Mouse (Mus musculus): ENCODE measurements at regions not wholly inside any gene's neighbourhood (a gene's known extent, or its start where the extent isn't known, plus 50 kb on each side); places are given as distances from the start of the nearest gene placed in this dataset.

DNA sequence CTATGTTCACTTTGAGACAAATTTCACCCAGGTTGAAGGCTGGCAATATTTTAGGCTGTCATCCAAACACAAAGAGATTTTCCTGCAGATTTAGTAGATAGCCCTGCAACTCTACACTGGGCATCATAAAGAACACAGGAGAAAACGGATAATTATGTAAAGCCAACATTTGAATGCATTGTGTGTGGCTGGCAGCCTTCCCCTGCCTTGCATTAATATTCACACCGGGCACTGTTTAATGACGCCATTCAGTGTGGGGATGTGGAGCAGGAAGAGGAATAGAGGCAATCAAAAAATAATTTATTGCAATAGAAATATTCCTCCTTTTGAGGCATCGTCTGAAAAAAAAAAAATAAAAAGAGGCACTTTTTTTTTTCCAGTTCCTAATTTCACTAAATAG, 105.7 kb downstream of the Samd5 start:
- DNase-seq (ENCODE audit: low read depth), result peak; percentile 83
- TF ChIP-seq POLR2A (IDR thresholded peaks at IDR 0.05; ENCODE audit: borderline replicate concordance, extremely low read depth, insufficient read depth, insufficient read length, poor library complexity, severe bottlenecking), result no peak
- no peak for TF ChIP-seq CTCF (IDR thresholded peaks at IDR 0.05; ENCODE audit: borderline replicate concordance, extremely low read depth, insufficient read depth, insufficient read length)

DNA sequence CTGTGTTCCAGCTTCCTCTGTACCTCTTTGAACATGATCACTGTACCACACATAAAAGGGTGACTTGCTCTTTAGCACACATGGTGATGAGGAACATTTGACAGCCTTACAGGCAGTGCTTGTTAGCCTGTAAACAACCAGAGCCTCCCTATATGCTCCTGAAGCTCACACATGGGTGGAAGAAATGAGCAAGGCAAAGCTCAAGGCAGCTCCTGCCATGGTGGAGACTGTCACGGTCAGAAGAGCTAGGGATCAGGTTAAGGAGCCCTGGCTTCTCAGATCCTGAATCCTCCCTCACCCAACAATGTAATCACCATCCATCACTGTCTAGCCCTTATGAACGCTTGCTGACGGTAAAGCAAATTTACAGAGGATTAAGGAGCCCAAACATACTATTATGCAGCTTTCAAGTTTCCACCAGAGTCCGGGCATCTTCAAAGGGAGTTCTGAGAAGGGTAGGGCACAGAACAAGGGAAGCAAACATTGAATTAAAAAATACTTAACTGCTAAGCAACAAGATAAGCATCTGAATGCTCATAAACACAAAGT, 117.4 kb downstream of the Samd5 start:
- peak; percentile 30 for DNase-seq (ENCODE audit: low read depth)
- TF ChIP-seq POLR2A (IDR thresholded peaks at IDR 0.05; ENCODE audit: borderline replicate concordance, extremely low read depth, insufficient read depth, insufficient read length, poor library complexity, severe bottlenecking), result no peak
- TF ChIP-seq CTCF (IDR thresholded peaks at IDR 0.05; ENCODE audit: borderline replicate concordance, extremely low read depth, insufficient read depth, insufficient read length), result no peak

DNA sequence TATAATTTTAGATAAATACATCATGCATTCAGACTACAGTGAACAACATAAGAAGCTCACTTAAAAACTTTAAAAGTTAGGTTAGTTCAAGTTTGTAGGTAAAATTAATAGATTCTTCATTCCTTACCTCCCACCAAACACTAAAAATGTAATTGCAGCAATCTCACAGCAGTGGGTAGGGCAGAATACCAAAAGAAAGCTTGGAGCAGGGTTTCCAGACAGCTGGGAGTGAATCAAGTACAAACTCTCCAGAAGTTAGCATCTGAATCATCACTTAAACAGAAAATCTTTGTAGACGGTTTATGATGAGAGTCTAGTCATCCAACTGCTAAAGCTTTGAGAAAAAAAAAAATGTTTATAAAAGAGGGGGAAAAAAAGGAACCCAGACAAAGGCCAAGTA, 117.9 kb downstream of the Samd5 start:
- no peak for DNase-seq (ENCODE audit: low read depth)
- TF ChIP-seq POLR2A (IDR thresholded peaks at IDR 0.05; ENCODE audit: borderline replicate concordance, extremely low read depth, insufficient read depth, insufficient read length, poor library complexity, severe bottlenecking), result no peak
- no peak for TF ChIP-seq CTCF (IDR thresholded peaks at IDR 0.05; ENCODE audit: borderline replicate concordance, extremely low read depth, insufficient read depth, insufficient read length)

DNA sequence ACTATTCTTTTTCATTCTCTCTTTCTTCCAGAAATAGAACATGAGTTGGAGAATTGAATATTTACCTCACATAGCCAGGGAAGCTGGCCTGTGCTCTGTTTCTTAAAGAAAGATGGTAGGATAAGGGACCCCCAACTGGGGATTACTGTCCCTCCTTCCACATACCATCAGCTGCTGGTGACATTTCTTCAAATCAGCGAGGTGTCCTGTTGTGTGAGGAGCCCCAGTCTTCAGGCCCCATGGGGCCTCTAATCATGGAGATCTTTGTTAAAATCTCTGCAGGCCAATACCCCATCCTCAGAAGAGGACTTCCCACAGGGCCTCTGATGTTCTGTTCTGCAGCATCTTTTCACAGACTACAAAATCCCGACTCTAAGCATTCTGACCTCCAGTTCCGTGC, 121.1 kb downstream of the Samd5 start:
- DNase-seq (ENCODE audit: low read depth), result peak; percentile 71
- no peak for TF ChIP-seq POLR2A (IDR thresholded peaks at IDR 0.05; ENCODE audit: borderline replicate concordance, extremely low read depth, insufficient read depth, insufficient read length, poor library complexity, severe bottlenecking)
- no peak for TF ChIP-seq CTCF (IDR thresholded peaks at IDR 0.05; ENCODE audit: borderline replicate concordance, extremely low read depth, insufficient read depth, insufficient read length)

DNA sequence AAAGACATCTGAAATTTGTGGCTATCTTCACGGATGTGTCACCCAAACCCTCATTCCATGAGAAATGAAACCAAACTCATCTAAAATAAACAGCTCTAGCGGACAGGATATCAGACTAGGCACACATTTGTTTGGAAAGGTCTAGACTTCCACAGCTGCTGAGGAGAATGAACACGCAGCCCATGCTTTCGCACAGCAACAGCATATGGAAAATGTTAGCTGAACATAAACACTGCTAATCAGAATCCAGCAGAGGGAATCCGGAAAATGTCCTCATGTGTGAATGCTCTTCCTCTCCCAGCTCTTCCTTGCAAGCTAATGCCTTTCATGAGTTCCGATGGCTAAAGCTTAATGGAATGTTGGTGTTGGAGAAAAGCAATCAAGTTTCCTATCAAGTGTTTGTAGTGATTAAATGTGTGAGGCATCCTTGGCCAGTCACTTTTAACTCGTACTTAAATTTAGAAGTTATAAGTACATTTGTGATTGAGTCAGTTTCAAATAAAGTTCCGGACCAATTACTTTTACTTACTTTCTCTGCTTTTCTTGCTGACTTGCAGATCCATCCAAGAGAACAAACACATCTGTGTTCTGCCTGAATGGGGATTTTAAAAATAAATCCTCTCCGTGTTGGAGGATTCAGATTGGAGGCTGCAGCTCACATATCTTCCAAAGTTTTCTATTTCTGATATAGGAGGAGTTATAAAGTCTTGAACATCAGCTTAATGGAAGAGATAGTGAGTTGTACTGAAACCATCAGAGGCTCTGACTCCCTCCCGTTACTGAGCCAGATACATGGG, 124.9 kb downstream of the Samd5 start:
- DNase-seq (ENCODE audit: low read depth), result peak; percentile 39

DNA sequence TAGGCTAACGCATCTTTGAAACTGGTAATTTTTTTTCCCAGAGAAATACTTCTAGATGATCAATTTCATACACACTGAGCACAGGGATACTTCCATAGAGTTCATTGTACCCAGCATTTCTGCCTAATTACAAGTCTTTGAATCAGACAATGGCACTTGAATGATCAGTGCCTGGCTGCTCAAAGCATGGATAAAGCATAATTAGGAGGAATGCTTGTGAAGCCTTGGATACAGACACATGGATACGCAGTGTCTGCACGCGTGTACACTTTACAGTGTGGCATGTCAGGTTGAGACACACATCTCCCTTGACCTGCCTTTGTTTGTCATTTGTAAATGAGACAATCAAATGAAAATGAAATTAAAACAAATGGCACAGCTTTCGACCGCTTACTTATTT, 129.2 kb downstream of the Samd5 start:
- DNase-seq (ENCODE audit: low read depth), result peak; percentile 81
- no peak for TF ChIP-seq CTCF (IDR thresholded peaks at IDR 0.05; ENCODE audit: borderline replicate concordance, extremely low read depth, insufficient read depth, insufficient read length)
- no peak for TF ChIP-seq POLR2A (IDR thresholded peaks at IDR 0.05; ENCODE audit: borderline replicate concordance, extremely low read depth, insufficient read depth, insufficient read length, poor library complexity, severe bottlenecking)

More for the DNA sequence above, 124.9 kb downstream of the Samd5 start:
- TF ChIP-seq CTCF (IDR thresholded peaks at IDR 0.05; ENCODE audit: borderline replicate concordance, extremely low read depth, insufficient read depth, insufficient read length) (no peak), POLR2A (IDR thresholded peaks at IDR 0.05; ENCODE audit: borderline replicate concordance, extremely low read depth, insufficient read depth, insufficient read length, poor library complexity, severe bottlenecking) (no peak)

DNA sequence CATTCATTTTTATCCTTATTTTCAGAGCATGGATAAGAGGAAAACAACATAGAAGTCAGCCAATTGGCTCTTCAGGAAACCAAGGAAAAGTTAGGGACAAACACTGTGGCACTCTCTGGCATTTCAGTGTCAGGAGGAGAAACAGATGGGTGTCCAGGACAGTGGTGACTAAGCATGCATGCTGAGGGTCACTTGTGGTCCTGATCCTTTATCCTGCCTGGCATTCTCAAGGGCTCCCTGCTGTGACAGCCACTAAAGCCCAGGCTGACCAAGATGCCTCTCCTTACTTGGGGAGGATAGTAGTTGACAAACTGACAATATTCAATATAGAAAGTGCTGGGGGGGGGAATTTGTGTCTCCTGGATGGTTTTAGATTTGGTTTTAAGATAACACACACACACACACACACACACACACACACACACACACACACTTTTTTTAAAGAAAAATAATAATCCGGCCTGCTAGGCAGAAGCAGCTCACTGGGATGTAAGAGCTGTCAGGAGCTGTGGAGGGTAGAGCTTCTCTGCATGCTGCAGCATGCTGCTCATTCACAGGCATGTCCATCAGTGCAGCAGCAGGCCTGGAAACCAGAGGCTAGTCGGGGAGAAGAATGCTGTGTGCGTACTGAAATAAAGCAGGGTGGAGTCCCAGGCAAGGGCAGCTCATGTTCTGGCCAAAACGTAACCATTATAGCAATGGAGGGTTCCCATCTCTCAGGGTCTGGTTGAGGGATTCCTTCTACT, 130.8 kb downstream of the Samd5 start:
- no peak for DNase-seq (ENCODE audit: low read depth)
- TF ChIP-seq POLR2A (IDR thresholded peaks at IDR 0.05; ENCODE audit: borderline replicate concordance, extremely low read depth, insufficient read depth, insufficient read length, poor library complexity, severe bottlenecking), result no peak

DNA sequence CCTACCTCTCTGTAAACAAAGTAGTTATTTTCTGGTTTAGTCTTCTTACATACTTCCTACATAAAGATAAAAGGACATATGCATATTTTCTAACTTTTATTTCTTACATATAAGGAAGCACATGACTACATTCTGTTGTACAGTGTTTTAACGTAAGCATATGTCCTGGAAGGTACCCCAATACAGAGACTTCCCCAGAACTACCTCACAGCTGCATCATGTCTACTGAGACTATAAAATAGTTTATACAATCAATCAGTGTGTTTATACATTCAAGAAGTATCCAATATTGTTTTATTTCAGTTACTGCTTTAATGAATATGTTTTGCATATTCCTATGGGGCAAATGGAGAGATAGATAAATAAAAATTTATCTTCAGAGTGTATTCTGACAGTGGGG, 133.4 kb downstream of the Samd5 start:
- TF ChIP-seq CTCF (IDR thresholded peaks at IDR 0.05; ENCODE audit: borderline replicate concordance, extremely low read depth, insufficient read depth, insufficient read length), result no peak
- DNase-seq (ENCODE audit: low read depth), result no peak

DNA sequence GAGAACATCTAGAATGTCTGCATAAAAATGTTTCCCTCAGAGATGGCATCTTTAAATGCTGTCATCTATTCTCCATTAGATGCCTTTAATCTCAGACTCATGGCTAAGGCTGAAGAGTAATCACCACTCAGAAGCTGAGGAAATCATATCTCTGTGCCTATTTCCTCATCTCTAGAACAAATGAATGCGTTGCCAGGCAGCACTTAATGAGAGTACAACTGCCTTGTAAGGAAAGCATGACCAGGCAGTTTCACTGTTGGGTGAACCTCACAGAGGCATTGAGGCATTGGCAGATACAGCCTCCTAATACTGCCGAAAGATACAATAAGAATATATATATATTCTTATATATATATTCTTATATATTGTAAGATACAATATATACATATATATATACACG, 137.3 kb downstream of the Samd5 start:
- no peak for TF ChIP-seq CTCF (IDR thresholded peaks at IDR 0.05; ENCODE audit: borderline replicate concordance, extremely low read depth, insufficient read depth, insufficient read length)
- TF ChIP-seq POLR2A (IDR thresholded peaks at IDR 0.05; ENCODE audit: borderline replicate concordance, extremely low read depth, insufficient read depth, insufficient read length, poor library complexity, severe bottlenecking), result no peak
- peak; percentile 53 for DNase-seq (ENCODE audit: low read depth)

DNA sequence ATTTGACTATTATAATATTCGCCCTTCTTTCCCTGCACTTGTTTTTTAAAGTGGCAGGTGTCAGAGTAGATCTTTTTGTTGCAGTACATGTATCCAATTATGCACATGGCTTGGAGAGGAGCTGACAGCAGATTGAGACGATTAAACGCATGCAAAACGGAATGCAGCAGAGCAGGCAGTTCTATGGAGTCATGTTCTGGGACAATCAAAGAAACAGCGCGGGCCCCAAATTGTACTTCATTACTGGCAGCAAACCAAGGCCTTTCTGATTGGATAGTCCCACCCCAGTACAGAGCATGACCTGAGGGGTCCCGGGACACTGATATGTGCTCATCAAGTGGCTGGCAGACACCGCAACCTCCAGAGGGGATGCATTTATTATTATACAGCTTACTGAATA, 140.5 kb downstream of the Samd5 start:
- peak; percentile 73 for DNase-seq (ENCODE audit: low read depth)

DNA sequence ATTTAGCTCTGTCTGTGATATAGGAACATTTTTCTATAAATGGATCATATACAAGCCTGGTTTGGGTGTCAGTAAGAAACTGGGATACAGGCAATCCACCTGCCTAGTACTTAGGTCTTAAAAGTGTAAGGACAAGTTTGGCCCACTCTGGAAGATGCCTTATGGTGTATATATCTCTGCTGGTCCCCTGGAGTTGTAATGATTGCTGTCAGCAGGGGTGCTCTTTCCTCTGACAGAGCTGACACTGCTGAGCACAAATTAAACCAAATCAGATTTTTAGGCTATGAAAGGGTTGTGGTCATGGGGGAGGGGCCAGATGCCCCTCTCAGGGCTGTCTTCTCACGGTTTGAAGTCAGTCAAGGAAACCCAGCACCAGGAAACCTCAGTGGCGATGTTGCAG, 141.7 kb downstream of the Samd5 start:
- DNase-seq (ENCODE audit: low read depth), result no peak
- no peak for TF ChIP-seq CTCF (IDR thresholded peaks at IDR 0.05; ENCODE audit: borderline replicate concordance, extremely low read depth, insufficient read depth, insufficient read length)
- no peak for TF ChIP-seq POLR2A (IDR thresholded peaks at IDR 0.05; ENCODE audit: borderline replicate concordance, extremely low read depth, insufficient read depth, insufficient read length, poor library complexity, severe bottlenecking)

More for the DNA sequence above, 140.5 kb downstream of the Samd5 start:
- TF ChIP-seq POLR2A (IDR thresholded peaks at IDR 0.05; ENCODE audit: borderline replicate concordance, extremely low read depth, insufficient read depth, insufficient read length, poor library complexity, severe bottlenecking) (no peak), CTCF (IDR thresholded peaks at IDR 0.05; ENCODE audit: borderline replicate concordance, extremely low read depth, insufficient read depth, insufficient read length) (no peak)

DNA sequence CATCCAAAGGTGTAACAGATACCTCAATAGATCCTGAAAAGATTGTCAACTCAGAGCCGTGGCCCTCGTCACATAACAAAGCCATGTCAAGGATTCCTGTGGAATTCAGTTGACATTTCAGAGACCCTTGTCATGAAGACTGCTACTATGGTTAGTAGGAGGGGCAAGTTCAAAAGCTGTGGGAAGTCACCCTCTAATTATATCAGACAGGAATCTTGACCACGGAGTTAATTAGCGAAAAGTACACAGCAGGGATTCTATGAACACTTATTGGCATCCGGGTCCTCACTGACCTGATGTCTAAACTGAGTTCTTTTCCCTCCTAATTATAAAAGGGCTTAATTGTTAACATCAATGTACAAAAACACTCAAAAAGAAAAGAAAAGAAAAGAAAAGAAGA, 143.1 kb downstream of the Samd5 start:
- DNase-seq (ENCODE audit: low read depth), result no peak
- TF ChIP-seq CTCF (IDR thresholded peaks at IDR 0.05; ENCODE audit: borderline replicate concordance, extremely low read depth, insufficient read depth, insufficient read length), result no peak
- TF ChIP-seq POLR2A (IDR thresholded peaks at IDR 0.05; ENCODE audit: borderline replicate concordance, extremely low read depth, insufficient read depth, insufficient read length, poor library complexity, severe bottlenecking), result no peak

All from brain, embryonic 14.5 days (tissue).